Comparison of ENCODE assay signal across 8 mouse cellular contexts in the genomic region with DNA sequence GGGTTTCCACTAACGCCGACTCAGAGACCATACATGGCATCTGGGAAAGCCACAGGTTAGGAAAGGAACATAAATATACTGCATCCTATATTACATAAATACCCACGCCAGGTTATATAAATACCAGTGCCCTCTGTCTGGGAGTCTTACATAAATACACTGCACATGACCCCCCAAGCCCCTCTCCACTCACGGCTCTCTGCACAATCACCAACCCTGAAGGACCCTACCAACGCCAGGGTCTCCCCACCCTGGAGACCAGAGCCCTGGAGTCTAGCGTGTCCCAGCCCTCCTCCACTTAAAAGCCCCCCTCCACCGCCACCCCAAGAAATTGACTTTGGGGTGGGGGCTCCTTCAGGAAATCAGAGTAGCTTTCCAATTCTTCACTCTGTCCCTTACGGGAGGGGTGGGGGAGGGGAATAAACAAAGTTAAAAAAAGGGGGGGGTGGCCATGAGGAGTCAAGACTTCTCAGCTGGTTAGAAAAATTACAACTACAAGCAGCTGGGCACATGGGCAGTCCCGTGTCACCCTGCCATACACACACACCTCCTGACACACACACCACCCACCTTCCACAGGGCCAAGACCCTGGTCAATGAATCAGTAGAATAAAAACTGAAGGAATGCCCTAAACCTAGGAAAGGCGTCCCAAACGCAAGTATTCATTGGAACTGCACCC. TPM values are rescaled to one million over a fixed set of nuclear protein-coding genes. Genes with fewer than 3 reads are reported as not detected.
DNase-seq lines count a peak whose midpoint lies in the region; ATAC-seq lines count a peak whose summit lies in the region.

No protein-coding gene starts in this region.

- H3K36me3 ChIP-seq in lung, embryonic 16.5 days (ENCODE audit: control insufficient read depth, insufficient read depth, low read length): peaks cover 10% of the 10 kb centered on the region
- H3K36me3 ChIP-seq in limb, embryonic 11.5 days (ENCODE audit: control insufficient read depth, insufficient read depth, low read length): peaks cover 5% of the 10 kb centered on the region
- peaks cover 12% of the 10 kb centered on the region for H3K36me3 ChIP-seq in neural tube, embryonic 15.5 days

- WGBS in lung, embryonic 16.5 days: 8% methylated on average over 11 of the region's 11 CpGs
- WGBS in limb, embryonic 11.5 days: 25% methylated on average over 11 of the region's 11 CpGs
- 10% methylated on average over 11 of the region's 11 CpGs for WGBS in neural tube, embryonic 15.5 days

- peak; percentile 49 for DNase-seq in adrenal gland, adult 2 months
- no peak for DNase-seq in adrenal gland, postnatal 10 days
- no peak for DNase-seq in lung, postnatal 14 days
- DNase-seq in limb, embryonic 11.5 days (ENCODE audit: low spot score): no peak
- no peak for DNase-seq in left cerebral cortex, adult 18-20 months (ENCODE audit: low spot score in 2 of 2)

- H3K4me2 ChIP-seq in lung, embryonic 16.5 days (ENCODE audit: low read depth, low read length): peak overlapping the region; percentile 91
- peak overlapping the region; percentile 83 for H3K4me2 ChIP-seq in limb, embryonic 11.5 days (ENCODE audit: low read depth, severe bottlenecking)
- H3K4me2 ChIP-seq in neural tube, embryonic 15.5 days: peak overlapping the region; percentile 92

- H3K9ac ChIP-seq in lung, embryonic 16.5 days (ENCODE audit: low read length): peak overlapping the region; percentile 99
- peak overlapping the region; percentile 99 for H3K9ac ChIP-seq in limb, embryonic 11.5 days (ENCODE audit: low read length)
- H3K9ac ChIP-seq in neural tube, embryonic 15.5 days (replicated peaks): peak overlapping the region; percentile 89

- H3K4me1 ChIP-seq in lung, embryonic 16.5 days (replicated peaks; ENCODE audit: control insufficient read depth, insufficient read depth, low read length): peaks cover 52% of the 10 kb centered on the region
- H3K4me1 ChIP-seq in limb, embryonic 11.5 days (ENCODE audit: control insufficient read depth, insufficient read depth, low read length): peaks cover 17% of the 10 kb centered on the region
- peaks cover 62% of the 10 kb centered on the region for H3K4me1 ChIP-seq in neural tube, embryonic 15.5 days

- peak overlapping the region; percentile 86 for H3K4me3 ChIP-seq in lung, embryonic 16.5 days (ENCODE audit: low read length)
- H3K4me3 ChIP-seq in limb, embryonic 11.5 days (ENCODE audit: low read depth, low read length): peak overlapping the region; percentile 87
- H3K4me3 ChIP-seq in neural tube, embryonic 15.5 days (replicated peaks): peak overlapping the region; percentile 89

- H3K27ac ChIP-seq in lung, embryonic 16.5 days (ENCODE audit: low read length): peak overlapping the region; percentile 96
- peak overlapping the region; percentile 96 for H3K27ac ChIP-seq in limb, embryonic 11.5 days (replicated peaks; ENCODE audit: low read depth, low read length)
- H3K27ac ChIP-seq in neural tube, embryonic 15.5 days (replicated peaks): peak overlapping the region; percentile 96

- H3K27me3 ChIP-seq in lung, embryonic 16.5 days (ENCODE audit: control insufficient read depth, insufficient read depth, low read depth, low read length): no peaks in the 10 kb centered on the region
- no peaks in the 10 kb centered on the region for H3K27me3 ChIP-seq in limb, embryonic 11.5 days (ENCODE audit: control insufficient read depth, insufficient read depth, low read length)
- H3K27me3 ChIP-seq in neural tube, embryonic 15.5 days (replicated peaks): no peaks in the 10 kb centered on the region

- ATAC-seq in lung, embryonic 16.5 days (ENCODE audit: low read depth): peak; percentile 19
- peak; percentile 18; the same call in 1 of the 2 replicates for ATAC-seq in limb, embryonic 11.5 days (ENCODE audit: insufficient number of reproducible peaks, low FRiP score, low TSS enrichment, low read depth)
- ATAC-seq in neural tube, embryonic 15.5 days (ENCODE audit: low FRiP score): peak; percentile 22
- ATAC-seq in frontal cortex, adult (ENCODE audit: low TSS enrichment): no peak

- H3K9me3 ChIP-seq in lung, embryonic 16.5 days (ENCODE audit: control insufficient read depth, low read length): no peaks in the 10 kb centered on the region
- H3K9me3 ChIP-seq in limb, embryonic 11.5 days (ENCODE audit: control insufficient read depth, low read length): no peaks in the 10 kb centered on the region
- H3K9me3 ChIP-seq in neural tube, embryonic 15.5 days (replicated peaks): no peaks in the 10 kb centered on the region

RNA-seq across cellular contexts. Expression of a gene that starts 14.6 kb away (rescaled TPM):
- 10 to 100 TPM; 74.6 to 87.7 TPM for total RNA-seq in adrenal gland, adult 2 months (2021)
- 59.2 and 65.3 TPM in 2 replicates for polyA plus RNA-seq in adrenal gland, adult 2 months (2012; rRNA removed)
- total RNA-seq in adrenal gland, postnatal 10 days (2021): 10 to 100 TPM; 65.7 to 77.7 TPM
- polyA plus RNA-seq in lung, embryonic 16.5 days (2015; fragmentation: Nextera tagmentation; extraction: Ambion mirVana): 54.7 and 58.0 TPM in 2 replicates
- 149 and 156 TPM in 2 replicates for polyA plus RNA-seq in limb, embryonic 11.5 days (2014; fragmentation: Nextera tagmentation; extraction: Ambion mirVana)
- polyA plus RNA-seq in neural tube, embryonic 15.5 days (2015; fragmentation: Nextera tagmentation; extraction: Ambion mirVana): 178 and 216 TPM in 2 replicates
- 100 to 1,000 TPM; 135 to 149 TPM for total RNA-seq in left cerebral cortex, adult 18-20 months (2021)

RNA-seq across cellular contexts. Expression of a gene that starts 37.4 kb away (rescaled TPM):
- total RNA-seq in adrenal gland, adult 2 months (2021): 10 to 100 TPM; 61.5 to 66.3 TPM
- 255 and 262 TPM in 2 replicates for polyA plus RNA-seq in adrenal gland, adult 2 months (2012; rRNA removed)
- total RNA-seq in adrenal gland, postnatal 10 days (2021): 10 to 100 TPM; 51.4 to 56.6 TPM
- polyA plus RNA-seq in lung, embryonic 16.5 days (2015; fragmentation: Nextera tagmentation; extraction: Ambion mirVana): 71.1 and 78.2 TPM in 2 replicates
- 50.4 and 59.7 TPM in 2 replicates for polyA plus RNA-seq in limb, embryonic 11.5 days (2014; fragmentation: Nextera tagmentation; extraction: Ambion mirVana)
- polyA plus RNA-seq in neural tube, embryonic 15.5 days (2015; fragmentation: Nextera tagmentation; extraction: Ambion mirVana): 43.1 and 46.3 TPM in 2 replicates
- 10 to 100 TPM; 71.3 to 74.8 TPM for total RNA-seq in left cerebral cortex, adult 18-20 months (2021)
